Mouse (Mus musculus) kidney, postnatal 0 days (tissue): ENCODE results near the gene Txnl4b. TPM values are rescaled to one million over a fixed set of nuclear protein-coding genes. Genes with fewer than 3 reads are reported as not detected.
A peak's percentile ranks its signal among the peaks of the same experiment; 100 is the strongest.

Experiments used
- ATAC-seq: fragments of 200-750 bp; cut with Nextera tagmentation; replicated peaks from 2 replicates; pipeline ENCODE4 v1.8.0; 2017; ENCODE audit warnings: low read depth, moderate number of reproducible peaks, moderate TSS enrichment, moderate library complexity; ENCODE audit not compliant: low FRiP score
- DNase-seq: peaks from one replicate; pipeline ENCODE4 v3.0.0-alpha.2; 2016; ENCODE audit warnings: low spot score
- H3K27ac ChIP-seq: fragments of 300-500 bp; sonication (generic); 2 replicates; pipeline ENCODE4 v1.5.1; 2014; ENCODE audit warnings: mild to moderate bottlenecking
- H3K27me3 ChIP-seq: fragments of 300-500 bp; sonication (generic); 2 replicates; pipeline ENCODE4 v1.6.1; 2014; ENCODE audit warnings: low read length, mixed read lengths; ENCODE audit not compliant: insufficient read depth
- H3K36me3 ChIP-seq: fragments of 300-500 bp; sonication (generic); 2 replicates; pipeline ENCODE4 v1.6.1; 2014; ENCODE audit warnings: low read length, mixed read lengths; ENCODE audit not compliant: insufficient read depth
- H3K4me1 ChIP-seq: fragments of 300-500 bp; sonication (generic); replicated peaks from 2 replicates; pipeline ENCODE4 v1.6.1; 2014; ENCODE audit warnings: antibody characterized with exemption, low read length, mixed read lengths; ENCODE audit not compliant: insufficient read depth
- H3K4me2 ChIP-seq: fragments of 300-500 bp; sonication (generic); 2 replicates; pipeline ENCODE4 v1.6.1; 2014; ENCODE audit warnings: mild to moderate bottlenecking, low read length, moderate library complexity, mixed read lengths
- H3K4me3 ChIP-seq: fragments of 300-500 bp; sonication (generic); replicated peaks from 2 replicates; pipeline ENCODE4 v1.5.1; 2014; ENCODE audit warnings: low read depth, low read length
- H3K9ac ChIP-seq: fragments of 300-500 bp; sonication (generic); 2 replicates; pipeline ENCODE4 v1.6.1; 2014; ENCODE audit warnings: low read depth, low read length
- H3K9me3 ChIP-seq: fragments of 300-500 bp; sonication (generic); replicated peaks from 2 replicates; pipeline ENCODE4 v1.6.1; 2016; ENCODE audit warnings: low read length, inconsistent platforms, mixed read lengths
- CTCF ChIP-seq: IDR thresholded peaks from 2 replicates; pipeline ENCODE4 v1.5.1; 2016; ENCODE audit warnings: antibody characterized with exemption, low read depth, mild to moderate bottlenecking, moderate library complexity
- WGBS: fragments of 180-500 bp; shearing (Covaris S2); extraction: QIAGEN DNeasy Blood & Tissue Kit; methylation state at CpG from one replicate; pipeline ENCODE4 v1.1.7; 2014; 5-methylcytosine and 5-hydroxymethylcytosine counted together
- polyA plus RNA-seq: library from polyadenylated mRNA; unstranded; fragments of >200 nt; fragmentation: Nextera tagmentation; extraction: Ambion mirVana; gene quantifications from 2 replicates; pipeline ENCODE4 v1.2.1, GENCODE M21; 2015

Gene Txnl4b
- 28.8 and 30.2 TPM in 2 replicates for polyA plus RNA-seq

- H3K4me3 ChIP-seq: peak within 1 kb of the TSS; percentile 67
- peaks cover 4% of the 10 kb centered on the region; the same call in 1 of the 2 replicates for H3K4me1 ChIP-seq
- peak within 1 kb of the TSS; percentile 81 for H3K9ac ChIP-seq
- TF ChIP-seq CTCF: no peak
- H3K27me3 ChIP-seq: no peaks in the 10 kb centered on the region
- H3K27ac ChIP-seq: peak within 1 kb of the TSS; percentile 93
- DNase-seq: peak; percentile 99
- peak within 1 kb of the TSS; percentile 73 for H3K4me2 ChIP-seq
- no peaks in the 10 kb centered on the region for H3K9me3 ChIP-seq
- H3K36me3 ChIP-seq: peaks cover 29% of the 10 kb centered on the region
- peak; percentile 100 for ATAC-seq
- WGBS: under 1% methylated on average over 52 of the region's 52 CpGs
Observed at GRCm38 (mm10) chr8:109565498-109566333, at the start of gene Txnl4b, which contains the start of gene Dhx38. Gene Txnl4b, plus strand, starts transcription at chr8:109565892. Gene Dhx38, minus strand, starts transcription at chr8:109565861.

DNA sequence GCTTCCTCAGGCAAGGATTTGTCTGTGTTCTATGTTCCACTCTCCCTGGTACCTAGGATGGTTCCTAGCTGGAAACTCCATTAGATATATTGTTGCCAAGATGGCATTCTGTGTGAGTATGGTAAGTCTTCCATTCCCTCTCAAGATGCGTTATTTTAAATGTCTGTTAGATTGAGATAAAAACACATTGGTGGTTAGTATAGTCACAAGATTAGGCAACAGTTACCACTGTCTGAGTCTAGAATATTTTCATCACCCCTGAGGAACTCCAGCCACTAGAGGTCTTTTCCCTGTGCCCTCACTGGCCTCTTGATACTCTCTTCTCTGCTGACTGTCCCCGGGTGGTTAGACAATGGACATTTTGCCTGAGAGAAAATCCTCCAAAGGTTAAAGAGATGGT, 41.7 kb upstream of the Txnl4b start:
- Histone ChIP-seq H3K9me3 (no peaks in the 10 kb centered on the region), H3K27ac (no peak overlapping the region), H3K4me1 (no peaks in the 10 kb centered on the region), H3K36me3 (no peaks in the 10 kb centered on the region), H3K4me2 (no peak overlapping the region), H3K4me3 (no peak overlapping the region), H3K9ac (no peak overlapping the region), H3K27me3 (no peaks in the 10 kb centered on the region)
- 87% methylated on average over 2 of the region's 2 CpGs for WGBS
- no peak for TF ChIP-seq CTCF
- no peak for DNase-seq
- no peak for ATAC-seq

- no peaks in the 10 kb centered on the region for H3K9me3 ChIP-seq
- no peak overlapping the region for H3K4me3 ChIP-seq
- H3K27me3 ChIP-seq: no peaks in the 10 kb centered on the region
- 88% methylated on average over 19 of the region's 19 CpGs for WGBS
- ATAC-seq (no peak), DNase-seq (peak; percentile 27)
- H3K9ac ChIP-seq: no peak overlapping the region
- no peak overlapping the region for H3K4me2 ChIP-seq
- H3K36me3 ChIP-seq: no peaks in the 10 kb centered on the region
- no peaks in the 10 kb centered on the region for H3K4me1 ChIP-seq
- H3K27ac ChIP-seq: no peak overlapping the region
- peak; percentile 64 for TF ChIP-seq CTCF
Observed at GRCm38 (mm10) chr8:109535140-109535990, 30.3 kb upstream of the Txnl4b start.

DNA sequence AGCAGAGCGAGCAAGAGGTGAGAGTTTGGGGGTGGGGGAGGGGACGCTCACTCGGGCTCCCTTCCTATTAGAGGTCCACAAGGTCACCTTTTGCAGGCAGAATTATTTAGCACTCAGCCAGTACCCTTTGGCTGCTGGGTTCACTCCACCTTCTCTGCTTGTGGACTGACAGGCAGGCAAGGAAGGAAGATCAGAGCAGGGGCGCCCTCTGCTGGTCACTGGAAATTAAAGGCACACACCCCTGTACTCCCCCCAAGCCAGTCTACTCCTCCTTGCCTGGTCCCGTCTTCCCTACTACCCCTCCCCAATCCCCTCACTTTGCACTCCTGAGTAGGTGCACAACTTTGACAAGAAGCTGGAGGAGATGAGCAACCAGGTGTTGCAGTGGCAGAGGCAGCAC, 29.0 kb upstream of the Txnl4b start:
- Histone ChIP-seq H3K9ac (no peak overlapping the region), H3K27me3 (no peaks in the 10 kb centered on the region), H3K9me3 (no peaks in the 10 kb centered on the region), H3K4me3 (no peak overlapping the region), H3K27ac (no peak overlapping the region), H3K36me3 (no peaks in the 10 kb centered on the region), H3K4me1 (no peaks in the 10 kb centered on the region), H3K4me2 (peak overlapping the region; percentile 41)
- ATAC-seq (peak; percentile 40; the same call in 1 of the 2 replicates), DNase-seq (peak; percentile 88)
- TF ChIP-seq CTCF: peak; percentile 89
- 6% methylated on average over 5 of the region's 5 CpGs for WGBS

DNA sequence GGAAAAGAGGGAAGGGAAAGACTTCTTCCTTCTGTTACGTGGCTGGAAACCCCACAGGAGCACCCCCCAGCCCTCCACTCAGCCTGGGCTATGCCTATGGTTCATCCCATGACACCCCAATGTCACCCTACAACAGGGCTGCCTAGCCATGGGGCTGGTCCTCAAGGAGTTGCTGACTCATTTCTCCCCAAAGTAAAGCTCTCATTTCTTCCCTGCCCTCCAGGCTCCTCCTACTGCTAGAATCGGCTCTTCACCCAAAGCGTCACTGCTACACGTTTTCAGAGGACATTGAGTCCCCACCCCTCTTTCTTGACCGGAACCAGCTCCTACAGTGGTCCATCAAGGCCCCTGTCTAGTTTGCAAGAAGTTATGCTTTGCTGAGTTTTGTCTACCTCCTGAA, 23.5 kb upstream of the Txnl4b start:
- Histone ChIP-seq H3K4me3 (no peak overlapping the region), H3K27ac (no peak overlapping the region), H3K9me3 (no peaks in the 10 kb centered on the region), H3K27me3 (no peaks in the 10 kb centered on the region), H3K4me1 (no peaks in the 10 kb centered on the region), H3K9ac (no peak overlapping the region), H3K36me3 (no peaks in the 10 kb centered on the region), H3K4me2 (no peak overlapping the region)
- TF ChIP-seq CTCF: no peak
- WGBS: 78% methylated on average over 5 of the region's 5 CpGs
- no peak for ATAC-seq
- DNase-seq: no peak

GRCm38 (mm10) chr8:109542748-109543519, 22.8 kb upstream of the Txnl4b start:
- ATAC-seq: no peak
- no peak overlapping the region for H3K27ac ChIP-seq
- H3K4me3 ChIP-seq: no peak overlapping the region
- no peaks in the 10 kb centered on the region for H3K9me3 ChIP-seq
- peaks cover 5% of the 10 kb centered on the region for H3K36me3 ChIP-seq
- H3K4me1 ChIP-seq: no peaks in the 10 kb centered on the region
- H3K27me3 ChIP-seq: no peaks in the 10 kb centered on the region
- no peak overlapping the region for H3K9ac ChIP-seq
- 65% methylated on average over 8 of the region's 8 CpGs for WGBS
- H3K4me2 ChIP-seq: no peak overlapping the region
- DNase-seq: no peak
- TF ChIP-seq CTCF: no peak
